Mouse (Mus musculus) kidney, embryonic 16.5 days (tissue): ENCODE data around the gene Cenpb. TPM values are rescaled to one million over a fixed set of nuclear protein-coding genes. Genes with fewer than 3 reads are reported as not detected.
A peak's percentile ranks its signal among the peaks of the same experiment; 100 is the strongest.
"Not testable (repeated sequence)": the region's sequence is repeated elsewhere in the genome, so short reads cannot be mapped to it uniquely, and the experiment has no call there.

ENCODE experiments used
- ATAC-seq: fragments of 200-750 bp; cut with Nextera tagmentation; 2 replicates; pipeline ENCODE4 v1.8.0; 2017; ENCODE audit warnings: moderate TSS enrichment; ENCODE audit not compliant: low FRiP score, low TSS enrichment
- H3K27ac ChIP-seq: fragments of 300-500 bp; sonication (generic); 2 replicates; pipeline ENCODE4 v1.5.1; 2014; ENCODE audit warnings: low read length
- H3K27me3 ChIP-seq: fragments of 300-500 bp; sonication (generic); 2 replicates; pipeline ENCODE4 v1.6.1; 2014; ENCODE audit warnings: low read length, control low read depth, mixed read lengths; ENCODE audit not compliant: insufficient read depth
- H3K36me3 ChIP-seq: fragments of 300-500 bp; sonication (generic); 2 replicates; pipeline ENCODE4 v1.6.1; 2014; ENCODE audit warnings: low read length, control low read depth, mixed read lengths; ENCODE audit not compliant: insufficient read depth
- H3K4me1 ChIP-seq: fragments of 300-500 bp; sonication (generic); 2 replicates; pipeline ENCODE4 v1.6.1; 2014; ENCODE audit warnings: low read length, control low read depth, mixed read lengths; ENCODE audit not compliant: insufficient read depth
- H3K4me2 ChIP-seq: fragments of 300-500 bp; sonication (generic); replicated peaks from 2 replicates; pipeline ENCODE4 v1.6.1; 2014; ENCODE audit warnings: low read depth, low read length
- H3K4me3 ChIP-seq: fragments of 300-500 bp; sonication (generic); 2 replicates; pipeline ENCODE4 v1.5.1; 2014; ENCODE audit warnings: mild to moderate bottlenecking, low read length
- H3K9ac ChIP-seq: fragments of 300-500 bp; sonication (generic); replicated peaks from 2 replicates; pipeline ENCODE4 v1.6.1; 2014; ENCODE audit warnings: low read length
- H3K9me3 ChIP-seq: fragments of 300-500 bp; sonication (generic); 2 replicates; pipeline ENCODE4 v1.6.1; 2016; ENCODE audit warnings: low read length, control low read depth
- WGBS: fragments of 180-500 bp; shearing (Covaris S2); extraction: QIAGEN DNeasy Blood & Tissue Kit; methylation state at CpG from one replicate; pipeline ENCODE4 v1.1.7; 2014; 5-methylcytosine and 5-hydroxymethylcytosine counted together
- polyA plus RNA-seq: library from polyadenylated mRNA; unstranded; fragments of >200 nt; fragmentation: Nextera tagmentation; extraction: Ambion mirVana; gene quantifications from 2 replicates; pipeline ENCODE4 v1.2.1, GENCODE M21; 2015

The Cenpb gene
- polyA plus RNA-seq: 9.7 and 10.1 TPM in 2 replicates

GRCm38 (mm10) chr2:131179990-131180587, at the start of gene Cenpb:
TSS of gene Cenpb (minus strand) at chr2:131180067.
- Histone ChIP-seq H3K4me2 (peak within 1 kb of the TSS; percentile 95), H3K4me1 (peaks cover 37% of the 10 kb centered on the region), H3K9me3 (no peaks in the 10 kb centered on the region), H3K27me3 (no peaks in the 10 kb centered on the region), H3K27ac (peak within 1 kb of the TSS; percentile 96), H3K36me3 (0 out of 2 replicates have a peak, but pooled peaks cover 14% of the 10 kb centered on the region), H3K9ac (peak within 1 kb of the TSS; percentile 98), H3K4me3 (peak within 1 kb of the TSS; percentile 85)
- WGBS: 3% methylated on average over 46 of the region's 57 CpGs
- peak; percentile 76 for ATAC-seq

- Histone ChIP-seq H3K27me3 (no peaks in the 10 kb centered on the region), H3K4me1 (no peaks in the 10 kb centered on the region), H3K9me3 (no peaks in the 10 kb centered on the region), H3K4me2 (no peak overlapping the region), H3K36me3 (no peaks in the 10 kb centered on the region), H3K4me3 (no peak overlapping the region), H3K9ac (no peak overlapping the region), H3K27ac (no peak overlapping the region)
- WGBS: 91% methylated on average over 3 of the region's 3 CpGs
- no peak for ATAC-seq
Measured at GRCm38 (mm10) chr2:131227243-131227642, 47.4 kb upstream of the Cenpb start.

- H3K27me3 ChIP-seq, H3K4me1 ChIP-seq, H3K27ac ChIP-seq, H3K9ac ChIP-seq, ATAC-seq, H3K36me3 ChIP-seq, H3K4me3 ChIP-seq, H3K9me3 ChIP-seq, H3K4me2 ChIP-seq: not testable (repeated sequence)
- WGBS: 60% methylated on average over 2 of the region's 2 CpGs
Measured at GRCm38 (mm10) chr2:131226669-131227068, 46.8 kb upstream of the Cenpb start.

GRCm38 (mm10) chr2:131225178-131225577, 45.3 kb upstream of the Cenpb start:
- H3K27me3 ChIP-seq: no peaks in the 10 kb centered on the region
- no peak overlapping the region for H3K9ac ChIP-seq
- WGBS: 53% methylated on average over 6 of the region's 6 CpGs
- no peaks in the 10 kb centered on the region for H3K9me3 ChIP-seq
- H3K4me3 ChIP-seq: no peak overlapping the region
- H3K4me2 ChIP-seq: no peak overlapping the region
- H3K36me3 ChIP-seq: no peaks in the 10 kb centered on the region
- peak overlapping the region; percentile 68 for H3K27ac ChIP-seq
- no peaks in the 10 kb centered on the region for H3K4me1 ChIP-seq
- peak; percentile 94 for ATAC-seq

- Histone ChIP-seq H3K9me3 (no peaks in the 10 kb centered on the region), H3K27ac (no peak overlapping the region), H3K36me3 (no peaks in the 10 kb centered on the region), H3K4me2 (no peak overlapping the region), H3K4me1 (no peaks in the 10 kb centered on the region), H3K27me3 (no peaks in the 10 kb centered on the region), H3K4me3 (no peak overlapping the region), H3K9ac (no peak overlapping the region)
- no peak for ATAC-seq
- 68% methylated on average over 1 of the region's 1 CpGs for WGBS
Measured at GRCm38 (mm10) chr2:131223569-131223968, 43.7 kb upstream of the Cenpb start.

GRCm38 (mm10) chr2:131222562-131222961, 42.7 kb upstream of the Cenpb start:
- Histone ChIP-seq H3K36me3 (no peaks in the 10 kb centered on the region), H3K27ac (no peak overlapping the region), H3K4me3 (no peak overlapping the region), H3K9ac (no peak overlapping the region), H3K4me2 (no peak overlapping the region), H3K27me3 (no peaks in the 10 kb centered on the region), H3K9me3 (no peaks in the 10 kb centered on the region), H3K4me1 (no peaks in the 10 kb centered on the region)
- 53% methylated on average over 5 of the region's 5 CpGs for WGBS
- no peak for ATAC-seq

- no peak overlapping the region for H3K4me2 ChIP-seq
- no peak for ATAC-seq
- H3K4me3 ChIP-seq: no peak overlapping the region
- 62% methylated on average over 3 of the region's 3 CpGs for WGBS
- H3K36me3 ChIP-seq: no peaks in the 10 kb centered on the region
- no peaks in the 10 kb centered on the region for H3K27me3 ChIP-seq
- H3K9ac ChIP-seq: no peak overlapping the region
- no peaks in the 10 kb centered on the region for H3K4me1 ChIP-seq
- H3K9me3 ChIP-seq: no peaks in the 10 kb centered on the region
- no peak overlapping the region for H3K27ac ChIP-seq
Measured at GRCm38 (mm10) chr2:131221853-131222515, 42.1 kb upstream of the Cenpb start.

- no peak for ATAC-seq
Measured at GRCm38 (mm10) chr2:131220030-131220429, 40.2 kb upstream of the Cenpb start.

GRCm38 (mm10) chr2:131215941-131216858, 36.3 kb upstream of the Cenpb start:
- Histone ChIP-seq H3K27ac (no peak overlapping the region), H3K36me3 (peaks cover 9% of the 10 kb centered on the region; the same call in 1 of the 2 replicates), H3K4me3 (no peak overlapping the region), H3K9ac (no peak overlapping the region), H3K9me3 (no peaks in the 10 kb centered on the region), H3K4me2 (no peak overlapping the region), H3K4me1 (peaks cover 2% of the 10 kb centered on the region), H3K27me3 (no peaks in the 10 kb centered on the region)
- ATAC-seq: no peak
- 77% methylated on average over 7 of the region's 7 CpGs for WGBS

More at GRCm38 (mm10) chr2:131220030-131220429, 40.2 kb upstream of the Cenpb start:
- Histone ChIP-seq H3K36me3 (no peaks in the 10 kb centered on the region), H3K9me3 (no peaks in the 10 kb centered on the region), H3K27ac (no peak overlapping the region), H3K4me3 (no peak overlapping the region), H3K27me3 (no peaks in the 10 kb centered on the region), H3K4me1 (no peaks in the 10 kb centered on the region), H3K4me2 (no peak overlapping the region), H3K9ac (no peak overlapping the region)
- WGBS: 53% methylated on average over 4 of the region's 4 CpGs
